Mouse (Mus musculus): Measurements from ENCODE around the gene Gm14226.

DNA sequence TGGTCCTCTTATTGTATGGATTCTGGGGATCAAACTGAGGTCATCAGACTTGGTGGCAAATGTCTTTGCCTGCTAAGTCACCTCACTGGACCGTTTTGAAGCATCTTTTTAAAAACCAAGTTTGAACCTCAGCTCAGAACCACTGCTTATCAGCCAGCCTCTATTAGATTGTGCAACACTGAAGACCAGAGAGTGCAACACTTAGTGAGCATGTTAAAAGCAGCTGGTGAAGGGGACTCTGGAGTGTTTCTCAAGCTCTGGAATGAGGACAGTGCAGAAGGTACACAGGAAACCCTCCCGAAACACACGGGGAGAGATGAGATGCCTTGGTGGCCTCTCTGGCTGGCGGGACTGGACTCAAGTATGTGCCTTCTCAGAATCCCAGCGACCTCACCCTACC, 26.0 kb upstream of the Gm14226 start:
- no peak for TF ChIP-seq CTCF (IDR thresholded peaks at IDR 0.05; ENCODE audit: insufficient read depth, low read depth, low read length)
- no peak for TF ChIP-seq POLR2A (IDR thresholded peaks at IDR 0.05; ENCODE audit: insufficient read depth, low read depth, low read length)
